Mouse (Mus musculus) retina, postnatal 1 day (tissue): ENCODE measurements at regions not wholly inside any gene's neighbourhood (a gene's known extent, or its start where the extent isn't known, plus 50 kb on each side); places are given as distances from the start of the nearest gene placed in this dataset.

ENCODE experiments used
- DNase-seq: peaks from one replicate; pipeline ENCODE4 v3.0.0-alpha.2; 2012

GRCm38 (mm10) chr11:28782486-28782885 is 70.5 kb upstream of the Efemp1 start:
- DNase-seq = no peak

GRCm38 (mm10) chr11:28770831-28771230 is 82.2 kb upstream of the Efemp1 start:
- DNase-seq = no peak

- DNase-seq = no peak
Measured at GRCm38 (mm10) chr11:28760751-28761150, 92.3 kb upstream of the Efemp1 start.

GRCm38 (mm10) chr11:28734941-28735597 is 117.9 kb upstream of the Efemp1 start:
- peak; percentile 94 for DNase-seq

GRCm38 (mm10) chr11:28734581-28734931 is 118.4 kb upstream of the Efemp1 start:
- no peak for DNase-seq

- DNase-seq = peak; percentile 30
Measured at GRCm38 (mm10) chr11:28733877-28734580, 119.0 kb upstream of the Efemp1 start.

GRCm38 (mm10) chr11:28730140-28730539 is 122.9 kb upstream of the Efemp1 start:
- DNase-seq = peak; percentile 57

- DNase-seq = peak; percentile 59
Measured at GRCm38 (mm10) chr11:28709511-28709910, 125.4 kb upstream of the Ccdc85a start.

GRCm38 (mm10) chr11:28708431-28708830 is 124.3 kb upstream of the Ccdc85a start:
- no peak for DNase-seq

- DNase-seq = no peak
Measured at GRCm38 (mm10) chr11:28702384-28702783, 118.3 kb upstream of the Ccdc85a start.

GRCm38 (mm10) chr11:28701379-28701778 is 117.3 kb upstream of the Ccdc85a start:
- DNase-seq = no peak

GRCm38 (mm10) chr11:28699766-28700165 is 115.6 kb upstream of the Ccdc85a start:
- DNase-seq = no peak

GRCm38 (mm10) chr11:28697644-28698480 is 113.7 kb upstream of the Ccdc85a start:
- peak; percentile 65 for DNase-seq

- DNase-seq = no peak
Measured at GRCm38 (mm10) chr11:28695031-28695430, 110.9 kb upstream of the Ccdc85a start.

GRCm38 (mm10) chr11:28693303-28693702 is 109.2 kb upstream of the Ccdc85a start:
- peak; percentile 44 for DNase-seq

GRCm38 (mm10) chr11:28692263-28693194 is 108.4 kb upstream of the Ccdc85a start:
- DNase-seq = peak; percentile 54

GRCm38 (mm10) chr11:28688436-28688835 is 104.3 kb upstream of the Ccdc85a start:
- DNase-seq = no peak

- DNase-seq = no peak
Measured at GRCm38 (mm10) chr11:28685407-28685806, 101.3 kb upstream of the Ccdc85a start.

GRCm38 (mm10) chr11:28681311-28681710 is 97.2 kb upstream of the Ccdc85a start:
- peak; percentile 21 for DNase-seq

- no peak for DNase-seq
Measured at GRCm38 (mm10) chr11:28670765-28671164, 86.6 kb upstream of the Ccdc85a start.

- no peak for DNase-seq
Measured at GRCm38 (mm10) chr11:28669359-28669758, 85.2 kb upstream of the Ccdc85a start.

GRCm38 (mm10) chr11:28660377-28660776 is 76.3 kb upstream of the Ccdc85a start:
- DNase-seq = no peak
